Mouse (Mus musculus) olfactory bulb, adult 2 months (tissue): ENCODE measurements around the gene Spin2f.
"Not testable (repeated sequence)": the region's sequence is repeated elsewhere in the genome, so short reads cannot be mapped to it uniquely, and the experiment has no call there.

Source experiments
- CTCF ChIP-seq: fragments of 200-500 bp; IDR thresholded peaks from 2 replicates; pipeline ENCODE4 v1.5.1; 2012; ENCODE audit warnings: low read depth, mild to moderate bottlenecking, low read length, moderate library complexity; ENCODE audit not compliant: insufficient read depth
- POLR2A ChIP-seq: fragments of 200-500 bp; IDR thresholded peaks from 2 replicates; pipeline ENCODE4 v1.6.1; 2012; ENCODE audit warnings: mild to moderate bottlenecking, low read depth, low read length, moderate library complexity; ENCODE audit not compliant: insufficient read depth

DNA sequence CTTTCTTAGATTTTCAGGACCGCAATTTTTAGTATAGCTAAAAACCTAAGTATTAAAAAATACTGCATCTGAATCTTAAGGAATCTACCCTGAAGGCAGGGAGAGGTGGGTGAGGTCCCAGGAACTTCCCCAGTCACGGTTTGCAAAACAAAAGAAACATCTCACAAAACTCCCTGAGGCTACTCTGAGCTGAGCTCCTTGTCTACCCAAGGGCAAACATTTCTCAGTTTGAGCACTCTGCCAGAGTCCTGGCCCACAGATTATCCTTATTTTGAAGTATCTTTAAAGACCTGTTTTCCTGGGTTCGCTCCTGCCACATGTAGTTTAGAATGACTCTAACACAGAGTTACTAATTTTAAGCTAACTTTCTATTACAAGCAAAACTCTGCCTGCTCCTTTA, 11.9 kb upstream of the Spin2f start:
- TF ChIP-seq CTCF, POLR2A: not testable (repeated sequence)
